Mouse (Mus musculus) neural tube, embryonic 14.5 days (tissue): ENCODE measurements around the gene Rad9b. TPM values are rescaled to one million over a fixed set of nuclear protein-coding genes. Genes with fewer than 3 reads are reported as not detected.

Experiments used
- ATAC-seq: fragments of 200-750 bp; cut with Nextera tagmentation; 2 replicates; pipeline ENCODE4 v1.8.0; 2017; ENCODE audit warnings: low read depth, mild to moderate bottlenecking, moderate TSS enrichment, moderate library complexity
- H3K27ac ChIP-seq: fragments of 300-500 bp; sonication (generic); 2 replicates; pipeline ENCODE4 v1.5.1; 2014; ENCODE audit warnings: low read depth, mild to moderate bottlenecking, control low read depth, low read length, moderate library complexity, mixed read lengths
- H3K27me3 ChIP-seq: fragments of 300-500 bp; sonication (generic); 2 replicates; pipeline ENCODE4 v1.6.1; 2014; ENCODE audit warnings: low read length; ENCODE audit not compliant: control insufficient read depth, insufficient read depth
- H3K36me3 ChIP-seq: fragments of 300-500 bp; sonication (generic); 2 replicates; pipeline ENCODE4 v1.6.1; 2014; ENCODE audit warnings: low read length, mixed read lengths; ENCODE audit not compliant: control insufficient read depth, insufficient read depth
- H3K4me1 ChIP-seq: fragments of 300-500 bp; sonication (generic); 2 replicates; pipeline ENCODE4 v1.6.1; 2014; ENCODE audit warnings: low read length; ENCODE audit not compliant: control insufficient read depth, insufficient read depth
- H3K4me2 ChIP-seq: fragments of 300-500 bp; sonication (generic); 2 replicates; pipeline ENCODE4 v1.6.1; 2014; ENCODE audit warnings: mild to moderate bottlenecking, low read depth, low read length, control low read depth
- H3K4me3 ChIP-seq: fragments of 300-500 bp; sonication (generic); 2 replicates; pipeline ENCODE4 v1.5.1; 2014; ENCODE audit warnings: low read depth, low read length, control low read depth, mixed read lengths
- H3K9ac ChIP-seq: fragments of 300-500 bp; sonication (generic); replicated peaks from 2 replicates; pipeline ENCODE4 v1.6.1; 2014; ENCODE audit warnings: low read depth, mild to moderate bottlenecking, control low read depth, low read length, mixed read lengths
- H3K9me3 ChIP-seq: fragments of 300-500 bp; sonication (generic); 2 replicates; pipeline ENCODE4 v1.6.1; 2016; ENCODE audit warnings: low read length; ENCODE audit not compliant: control insufficient read depth
- WGBS: fragments of 180-500 bp; shearing (Covaris S2); extraction: QIAGEN DNeasy Blood & Tissue Kit; methylation state at CpG from one replicate; pipeline ENCODE4 v1.1.7; 2014; 5-methylcytosine and 5-hydroxymethylcytosine counted together
- polyA plus RNA-seq: library from polyadenylated mRNA; unstranded; fragments of >200 nt; fragmentation: Nextera tagmentation; extraction: Ambion mirVana; gene quantifications from 2 replicates; pipeline ENCODE4 v1.2.1, GENCODE M21; 2014

Gene Rad9b
- polyA plus RNA-seq = 20.2 and 24.7 TPM in 2 replicates

- peak; percentile 94 for ATAC-seq
- H3K4me3 ChIP-seq = peak within 1 kb of the TSS; percentile 84
- H3K4me1 ChIP-seq = peaks cover 3% of the 10 kb centered on the region; the same call in 1 of the 2 replicates
- no peaks in the 10 kb centered on the region for H3K9me3 ChIP-seq
- no peaks in the 10 kb centered on the region; the same call in 1 of the 2 replicates for H3K27me3 ChIP-seq
- peak within 1 kb of the TSS; percentile 88 for H3K9ac ChIP-seq
- peak within 1 kb of the TSS; percentile 72 for H3K4me2 ChIP-seq
- WGBS = under 1% methylated on average over 50 of the region's 51 CpGs
- H3K36me3 ChIP-seq = no peaks in the 10 kb centered on the region
- peak within 1 kb of the TSS; percentile 79 for H3K27ac ChIP-seq
Measured at GRCm38 (mm10) chr5:122353807-122354491, at the start of gene Rad9b, which contains the start of gene Vps29. TSS of gene Rad9b (minus strand) at chr5:122354233. TSS of gene Vps29 (plus strand) at chr5:122354369.

- no peak overlapping the region for H3K4me3 ChIP-seq
- H3K27me3 ChIP-seq = no peaks in the 10 kb centered on the region
- WGBS = 97% methylated on average over 12 of the region's 12 CpGs
- no peak overlapping the region for H3K4me2 ChIP-seq
- H3K9ac ChIP-seq = no peak overlapping the region
- peaks cover 63% of the 10 kb centered on the region for H3K36me3 ChIP-seq
- H3K4me1 ChIP-seq = no peaks in the 10 kb centered on the region
- ATAC-seq = no peak
- H3K27ac ChIP-seq = no peak overlapping the region
- no peaks in the 10 kb centered on the region for H3K9me3 ChIP-seq
Measured at GRCm38 (mm10) chr5:122403362-122403761, 49.3 kb upstream of the Rad9b start.

- H3K4me3 ChIP-seq = no peak overlapping the region
- H3K36me3 ChIP-seq = peaks cover 68% of the 10 kb centered on the region
- H3K27ac ChIP-seq = no peak overlapping the region
- H3K9ac ChIP-seq = no peak overlapping the region
- no peaks in the 10 kb centered on the region for H3K9me3 ChIP-seq
- ATAC-seq = no peak
- H3K27me3 ChIP-seq = no peaks in the 10 kb centered on the region
- no peaks in the 10 kb centered on the region for H3K4me1 ChIP-seq
- H3K4me2 ChIP-seq = no peak overlapping the region
- 89% methylated on average over 5 of the region's 5 CpGs for WGBS
Measured at GRCm38 (mm10) chr5:122402772-122403171, 48.7 kb upstream of the Rad9b start.

GRCm38 (mm10) chr5:122402160-122402559 lies 48.1 kb upstream of the Rad9b start:
- Histone ChIP-seq H3K4me1 (no peaks in the 10 kb centered on the region), H3K9ac (no peak overlapping the region), H3K9me3 (no peaks in the 10 kb centered on the region), H3K4me3 (no peak overlapping the region), H3K36me3 (peaks cover 68% of the 10 kb centered on the region), H3K27me3 (no peaks in the 10 kb centered on the region), H3K4me2 (no peak overlapping the region), H3K27ac (no peak overlapping the region)
- WGBS = 80% methylated on average over 13 of the region's 13 CpGs
- ATAC-seq = no peak

GRCm38 (mm10) chr5:122401303-122401640 lies 47.2 kb upstream of the Rad9b start:
- no peak overlapping the region for H3K9ac ChIP-seq
- WGBS = 19% methylated on average over 8 of the region's 8 CpGs
- no peak for ATAC-seq
- no peaks in the 10 kb centered on the region for H3K9me3 ChIP-seq
- no peaks in the 10 kb centered on the region for H3K27me3 ChIP-seq
- H3K27ac ChIP-seq = no peak overlapping the region
- H3K4me2 ChIP-seq = no peak overlapping the region
- peaks cover 64% of the 10 kb centered on the region for H3K36me3 ChIP-seq
- H3K4me3 ChIP-seq = no peak overlapping the region
- no peaks in the 10 kb centered on the region for H3K4me1 ChIP-seq

- ATAC-seq = no peak
- Histone ChIP-seq H3K4me2 (no peak overlapping the region), H3K4me1 (no peaks in the 10 kb centered on the region), H3K9me3 (no peaks in the 10 kb centered on the region), H3K27me3 (no peaks in the 10 kb centered on the region), H3K4me3 (no peak overlapping the region), H3K9ac (no peak overlapping the region), H3K27ac (no peak overlapping the region), H3K36me3 (peaks cover 60% of the 10 kb centered on the region)
- WGBS = 88% methylated on average over 18 of the region's 18 CpGs
Measured at GRCm38 (mm10) chr5:122400628-122401302, 46.7 kb upstream of the Rad9b start.

GRCm38 (mm10) chr5:122399871-122400270 lies 45.8 kb upstream of the Rad9b start:
- 91% methylated on average over 8 of the region's 8 CpGs for WGBS

GRCm38 (mm10) chr5:122397495-122397894 lies 43.5 kb upstream of the Rad9b start:
- Histone ChIP-seq H3K27me3 (no peaks in the 10 kb centered on the region), H3K4me1 (peaks cover 6% of the 10 kb centered on the region), H3K36me3 (peaks cover 29% of the 10 kb centered on the region), H3K4me2 (no peak overlapping the region), H3K4me3 (no peak overlapping the region), H3K9me3 (no peaks in the 10 kb centered on the region), H3K27ac (no peak overlapping the region), H3K9ac (0 out of 2 replicates have a peak overlapping the region, but pooled peaks have one; percentile 25)
- ATAC-seq = no peak
- WGBS = 93% methylated on average over 8 of the region's 8 CpGs

More at GRCm38 (mm10) chr5:122399871-122400270, 45.8 kb upstream of the Rad9b start:
- H3K4me2 ChIP-seq = no peak overlapping the region
- no peaks in the 10 kb centered on the region for H3K4me1 ChIP-seq
- peaks cover 53% of the 10 kb centered on the region for H3K36me3 ChIP-seq
- no peak overlapping the region for H3K9ac ChIP-seq
- no peak overlapping the region for H3K4me3 ChIP-seq
- no peak for ATAC-seq
- no peaks in the 10 kb centered on the region for H3K27me3 ChIP-seq
- no peak overlapping the region for H3K27ac ChIP-seq
- H3K9me3 ChIP-seq = no peaks in the 10 kb centered on the region

- Histone ChIP-seq H3K36me3 (peaks cover 22% of the 10 kb centered on the region), H3K9me3 (no peaks in the 10 kb centered on the region), H3K27me3 (no peaks in the 10 kb centered on the region), H3K27ac (no peak overlapping the region), H3K4me2 (no peak overlapping the region), H3K4me1 (peaks cover 8% of the 10 kb centered on the region), H3K9ac (no peak overlapping the region), H3K4me3 (no peak overlapping the region)
- ATAC-seq = no peak
- 94% methylated on average over 10 of the region's 10 CpGs for WGBS
Measured at GRCm38 (mm10) chr5:122396791-122397190, 42.8 kb upstream of the Rad9b start.
